Mouse (Mus musculus) midbrain, embryonic 11.5 days (tissue): Measurements from ENCODE around the gene Foxi2. TPM values are rescaled to one million over a fixed set of nuclear protein-coding genes. Genes with fewer than 3 reads are reported as not detected.

Source experiments
- ATAC-seq: fragments of 200-750 bp; cut with Nextera tagmentation; 2 replicates; pipeline ENCODE4 v1.8.0; 2017; ENCODE audit warnings: moderate TSS enrichment, moderate library complexity; ENCODE audit not compliant: low FRiP score
- DNase-seq: peaks from one replicate; pipeline ENCODE4 v3.0.0; 2015; ENCODE audit warnings: low spot score; ENCODE audit errors: missing footprints
- H3K27ac ChIP-seq: fragments of 300-500 bp; sonication (generic); 2 replicates; pipeline ENCODE4 v1.5.1; 2014; ENCODE audit warnings: low read depth, low read length
- H3K27me3 ChIP-seq: fragments of 300-500 bp; sonication (generic); 2 replicates; pipeline ENCODE4 v1.6.1; 2014; ENCODE audit warnings: mild to moderate bottlenecking, low read length, moderate library complexity, mixed read lengths; ENCODE audit not compliant: control insufficient read depth, insufficient read depth
- H3K36me3 ChIP-seq: fragments of 300-500 bp; sonication (generic); 2 replicates; pipeline ENCODE4 v1.6.1; 2014; ENCODE audit warnings: mild to moderate bottlenecking, low read length, moderate library complexity, mixed read lengths; ENCODE audit not compliant: control insufficient read depth, insufficient read depth
- H3K4me1 ChIP-seq: fragments of 300-500 bp; sonication (generic); 2 replicates; pipeline ENCODE4 v1.6.1; 2014; ENCODE audit warnings: low read length; ENCODE audit not compliant: control insufficient read depth, insufficient read depth
- H3K4me2 ChIP-seq: fragments of 300-500 bp; sonication (generic); 2 replicates; pipeline ENCODE4 v1.6.1; 2014; ENCODE audit warnings: mild to moderate bottlenecking, moderate library complexity
- H3K4me3 ChIP-seq: fragments of 300-500 bp; sonication (generic); 2 replicates; pipeline ENCODE4 v1.5.1; 2014; ENCODE audit warnings: low read depth, low read length
- H3K9ac ChIP-seq: fragments of 300-500 bp; sonication (generic); 2 replicates; pipeline ENCODE4 v1.6.1; 2014; ENCODE audit warnings: low read length
- H3K9me3 ChIP-seq: fragments of 300-500 bp; sonication (generic); 2 replicates; pipeline ENCODE4 v1.6.1; 2016; ENCODE audit warnings: low read length; ENCODE audit not compliant: control insufficient read depth
- WGBS: fragments of 180-500 bp; shearing (Covaris S2); extraction: QIAGEN DNeasy Blood & Tissue Kit; methylation state at CpG from one replicate; pipeline ENCODE4 v1.1.7; 2014; 5-methylcytosine and 5-hydroxymethylcytosine counted together
- polyA plus RNA-seq: library from polyadenylated mRNA; unstranded; fragments of >200 nt; fragmentation: Nextera tagmentation; extraction: Ambion mirVana; gene quantifications from 2 replicates; pipeline ENCODE4 v1.2.1, GENCODE M21; 2014

The Foxi2 gene
- 0.57 and 0.63 TPM in 2 replicates for polyA plus RNA-seq

DNA sequence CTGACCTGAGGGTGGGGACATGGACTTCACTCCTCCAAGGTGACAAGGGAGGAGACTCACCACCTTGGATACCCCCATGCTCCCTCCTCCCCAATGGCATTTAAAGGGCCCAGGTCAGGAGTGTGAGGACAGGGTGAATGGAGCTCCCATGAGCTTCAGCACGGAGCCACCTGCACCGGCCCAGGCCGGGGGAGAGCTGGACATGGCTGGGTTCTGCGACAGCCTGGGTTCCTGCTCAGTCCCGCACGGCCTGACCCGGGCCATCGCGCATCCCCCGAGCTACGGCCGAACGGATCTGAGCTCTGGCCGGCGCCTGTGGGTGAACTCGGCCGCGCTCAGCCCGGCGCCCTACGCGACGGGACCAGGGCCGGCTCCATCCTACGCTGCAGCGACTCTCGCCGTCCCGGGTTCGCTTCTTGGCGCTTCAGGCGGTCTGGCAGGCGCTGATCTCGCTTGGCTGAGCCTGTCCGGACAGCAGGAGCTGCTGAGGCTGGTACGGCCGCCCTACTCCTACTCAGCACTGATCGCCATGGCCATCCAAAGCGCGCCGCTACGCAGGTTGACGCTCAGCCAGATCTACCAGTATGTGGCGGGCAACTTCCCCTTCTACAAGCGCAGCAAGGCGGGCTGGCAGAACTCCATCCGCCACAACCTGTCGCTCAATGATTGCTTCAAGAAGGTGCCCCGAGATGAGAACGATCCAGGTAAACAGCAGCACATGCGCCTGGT, at the start of gene Foxi2:
Foxi2 (plus strand) TSS at position 72 of the 729 bp plus-strand sequence.
- 5% methylated on average over 51 of the region's 51 CpGs for WGBS
- H3K4me3 ChIP-seq = peak within 1 kb of the TSS; percentile 25
- H3K27ac ChIP-seq = no peak within 1 kb of the TSS
- ATAC-seq = peak; percentile 44; the same call in 1 of the 2 replicates
- no peaks in the 10 kb centered on the region for H3K4me1 ChIP-seq
- DNase-seq = peak; percentile 91
- no peaks in the 10 kb centered on the region for H3K9me3 ChIP-seq
- H3K9ac ChIP-seq = no peak within 1 kb of the TSS
- peak within 1 kb of the TSS; percentile 48 for H3K4me2 ChIP-seq
- peaks cover 38% of the 10 kb centered on the region for H3K27me3 ChIP-seq
- no peaks in the 10 kb centered on the region for H3K36me3 ChIP-seq

DNA sequence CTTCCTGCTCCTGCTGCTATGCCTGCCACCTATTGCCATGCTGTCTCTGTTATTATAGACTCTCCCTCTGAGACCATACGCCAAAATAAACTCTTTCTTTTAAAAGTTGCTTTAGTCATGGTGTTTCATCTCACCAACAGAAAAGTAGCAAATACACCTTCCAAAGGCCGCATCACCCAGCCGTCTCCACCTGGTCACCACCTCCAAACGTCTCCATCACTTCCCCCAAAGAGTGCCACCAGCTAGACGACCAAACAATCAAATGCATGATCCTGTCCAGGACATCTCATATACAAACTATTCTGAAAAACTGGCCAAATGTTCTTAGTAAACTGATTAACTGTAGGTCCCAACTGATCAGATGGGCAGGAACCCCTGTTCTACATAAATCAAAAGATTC, 45.5 kb upstream of the Foxi2 start:
- H3K27ac ChIP-seq = no peak overlapping the region
- no peak overlapping the region for H3K4me3 ChIP-seq
- DNase-seq (no peak), ATAC-seq (no peak)
- 94% methylated on average over 5 of the region's 5 CpGs for WGBS
- H3K36me3 ChIP-seq = no peaks in the 10 kb centered on the region
- no peaks in the 10 kb centered on the region for H3K4me1 ChIP-seq
- H3K27me3 ChIP-seq = no peaks in the 10 kb centered on the region
- H3K4me2 ChIP-seq = no peak overlapping the region
- H3K9me3 ChIP-seq = no peaks in the 10 kb centered on the region
- H3K9ac ChIP-seq = no peak overlapping the region

DNA sequence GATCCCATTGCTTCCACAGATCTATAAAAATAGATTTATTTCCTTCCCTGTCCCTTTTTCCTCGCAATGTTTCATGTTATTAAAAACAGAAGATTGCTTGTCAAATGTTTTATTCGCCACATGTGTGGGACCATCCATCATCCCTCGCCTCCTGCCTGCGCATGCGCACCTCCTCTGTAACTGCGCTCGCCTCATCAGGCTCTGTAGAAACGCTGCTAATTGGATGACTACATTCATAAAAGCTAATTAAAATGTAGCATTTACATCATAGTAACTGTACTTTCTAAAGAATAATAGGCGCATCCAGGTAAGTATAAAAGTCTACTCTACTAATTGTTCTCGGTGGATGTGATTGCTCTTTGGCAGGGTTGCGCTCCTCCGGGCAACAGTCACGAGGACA, 34.1 kb upstream of the Foxi2 start:
- H3K27me3 ChIP-seq = no peaks in the 10 kb centered on the region
- H3K36me3 ChIP-seq = no peaks in the 10 kb centered on the region
- H3K9ac ChIP-seq = no peak overlapping the region
- DNase-seq = no peak
- H3K9me3 ChIP-seq = no peaks in the 10 kb centered on the region
- H3K4me3 ChIP-seq = no peak overlapping the region
- no peak overlapping the region for H3K4me2 ChIP-seq
- 89% methylated on average over 13 of the region's 13 CpGs for WGBS
- no peak overlapping the region for H3K27ac ChIP-seq
- H3K4me1 ChIP-seq = no peaks in the 10 kb centered on the region
- no peak for ATAC-seq

DNA sequence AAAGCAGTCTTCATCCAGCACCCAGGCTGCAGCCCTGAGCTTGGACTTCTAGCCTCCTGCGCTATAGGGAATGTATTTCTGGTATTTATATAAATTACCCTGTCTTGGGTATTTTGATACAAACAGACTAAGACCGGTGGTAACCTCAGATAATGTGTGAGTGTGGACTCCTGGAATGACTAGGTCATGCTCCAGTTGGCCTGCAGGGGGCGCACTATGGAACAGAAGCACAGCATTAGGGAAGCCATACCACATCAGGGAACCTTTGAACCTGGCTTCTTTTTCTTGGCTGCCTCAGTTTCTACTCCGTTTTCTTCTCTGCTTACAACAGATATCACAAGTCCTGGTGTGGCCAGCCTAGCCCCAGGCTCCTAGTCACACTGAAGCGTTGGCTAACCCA, 33.2 kb upstream of the Foxi2 start:
- WGBS = 63% methylated on average over 5 of the region's 5 CpGs
- Histone ChIP-seq H3K9me3 (no peaks in the 10 kb centered on the region), H3K9ac (no peak overlapping the region), H3K4me1 (no peaks in the 10 kb centered on the region), H3K27ac (no peak overlapping the region), H3K4me2 (no peak overlapping the region), H3K27me3 (no peaks in the 10 kb centered on the region), H3K36me3 (no peaks in the 10 kb centered on the region), H3K4me3 (no peak overlapping the region)
- peak; percentile 89 for DNase-seq
- no peak for ATAC-seq

DNA sequence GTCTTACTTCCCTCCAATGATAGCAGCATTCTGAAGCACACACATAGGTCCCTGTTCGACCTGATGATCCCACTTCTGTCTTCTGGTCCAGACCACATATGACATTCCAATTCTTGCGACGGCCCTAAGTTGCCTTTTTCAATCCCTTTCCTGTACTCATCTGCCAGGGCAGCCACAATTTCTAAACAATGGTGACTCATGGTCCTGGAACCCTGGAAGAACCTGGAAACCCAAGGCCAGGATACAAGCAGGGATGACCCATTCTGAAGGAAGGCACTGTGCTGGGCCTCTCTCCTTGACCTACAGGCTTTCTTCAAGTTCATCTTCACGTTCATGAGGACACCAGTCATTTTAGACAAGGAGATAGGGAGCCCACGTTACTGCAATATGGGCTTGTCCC, 31.8 kb upstream of the Foxi2 start:
- ATAC-seq (no peak), DNase-seq (no peak)
- no peak overlapping the region for H3K9ac ChIP-seq
- no peak overlapping the region for H3K4me3 ChIP-seq
- no peaks in the 10 kb centered on the region for H3K9me3 ChIP-seq
- H3K4me1 ChIP-seq = no peaks in the 10 kb centered on the region
- no peaks in the 10 kb centered on the region for H3K36me3 ChIP-seq
- H3K27me3 ChIP-seq = no peaks in the 10 kb centered on the region
- H3K27ac ChIP-seq = no peak overlapping the region
- no peak overlapping the region for H3K4me2 ChIP-seq
- whole genome bisulfite sequencing = 87% methylated on average over 5 of the region's 5 CpGs

DNA sequence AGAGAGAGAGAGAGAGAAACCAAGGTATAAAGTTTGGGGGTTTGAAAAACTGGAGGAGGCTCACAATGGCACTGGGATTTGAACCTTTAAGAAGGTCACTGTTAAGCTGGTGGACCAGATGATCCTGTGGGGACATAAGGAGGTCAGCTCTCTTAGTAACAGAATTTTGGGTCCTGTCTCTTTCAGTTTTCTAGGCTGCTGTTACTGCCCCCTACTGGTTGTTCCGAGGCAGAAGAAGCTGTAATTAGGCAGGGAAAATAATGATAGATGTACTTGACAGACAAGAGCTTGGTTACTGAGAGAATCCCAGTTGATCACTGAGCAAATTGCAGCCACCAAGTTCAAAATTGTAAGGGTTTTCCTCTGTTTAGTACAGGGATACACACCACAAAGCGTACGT, 21.1 kb upstream of the Foxi2 start:
- no peak overlapping the region for H3K4me2 ChIP-seq
- H3K4me1 ChIP-seq = 0 out of 2 replicates have a peak, but pooled peaks cover 2% of the 10 kb centered on the region
- H3K36me3 ChIP-seq = no peaks in the 10 kb centered on the region
- no peak for ATAC-seq
- no peak for DNase-seq
- WGBS = 70% methylated on average over 3 of the region's 3 CpGs
- no peak overlapping the region for H3K9ac ChIP-seq
- no peak overlapping the region for H3K27ac ChIP-seq
- peaks cover 21% of the 10 kb centered on the region for H3K27me3 ChIP-seq
- no peak overlapping the region for H3K4me3 ChIP-seq
- no peaks in the 10 kb centered on the region for H3K9me3 ChIP-seq

DNA sequence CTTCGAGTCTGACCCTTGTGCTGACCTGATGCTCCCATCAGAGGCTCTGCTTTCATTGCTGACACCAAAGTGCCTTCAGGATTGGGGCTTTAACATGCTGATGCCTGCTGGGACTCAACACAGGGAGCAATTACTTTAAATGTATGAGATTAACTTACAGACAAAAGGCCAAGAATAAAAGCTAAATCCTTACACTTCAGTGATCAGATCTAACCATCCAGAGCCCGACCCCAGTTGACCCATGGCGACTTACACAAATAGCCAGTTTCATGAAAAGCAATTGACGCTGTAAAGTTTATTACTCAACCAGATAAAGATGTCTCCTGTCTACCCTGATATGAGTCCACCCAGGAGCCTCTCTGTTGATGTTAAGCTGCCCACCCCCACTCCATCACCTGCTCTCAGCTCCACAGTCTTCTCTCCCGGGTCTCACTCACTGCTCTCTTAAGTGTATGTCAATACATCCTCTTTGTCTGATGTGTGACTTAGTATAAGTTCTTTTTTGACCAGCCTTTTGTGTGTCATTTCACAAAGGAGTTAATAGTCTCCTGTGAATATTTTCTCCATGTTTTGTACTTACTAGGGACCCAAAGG, 17.1 kb upstream of the Foxi2 start:
- Histone ChIP-seq H3K9me3 (no peaks in the 10 kb centered on the region), H3K4me3 (no peak overlapping the region), H3K27me3 (peaks cover 38% of the 10 kb centered on the region), H3K4me2 (no peak overlapping the region), H3K36me3 (no peaks in the 10 kb centered on the region), H3K27ac (no peak overlapping the region), H3K4me1 (0 out of 2 replicates have a peak, but pooled peaks cover 2% of the 10 kb centered on the region), H3K9ac (no peak overlapping the region)
- WGBS = 6% methylated on average over 5 of the region's 5 CpGs
- ATAC-seq (peak; percentile 75), DNase-seq (peak; percentile 94)

DNA sequence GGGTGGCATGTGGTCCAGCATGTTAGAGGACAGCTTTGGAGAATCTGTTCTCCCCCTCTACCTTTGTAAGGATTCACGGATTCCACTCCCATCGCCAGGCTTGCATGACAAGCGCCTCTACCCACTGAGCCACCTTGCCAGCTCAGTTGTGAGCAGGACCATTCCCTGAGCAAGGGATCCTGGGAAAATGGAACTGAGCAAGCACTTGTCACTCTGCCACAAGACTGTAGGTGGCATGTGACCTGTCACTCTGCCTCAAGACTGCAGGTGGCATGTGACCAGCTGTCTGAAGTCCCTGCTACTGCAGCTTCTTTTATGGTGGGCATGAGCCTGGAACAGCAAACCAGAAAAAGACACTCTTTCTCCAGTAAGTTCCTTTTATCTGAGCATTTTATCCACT, 15.7 kb upstream of the Foxi2 start:
- Histone ChIP-seq H3K27me3 (peaks cover 35% of the 10 kb centered on the region), H3K9me3 (no peaks in the 10 kb centered on the region), H3K9ac (no peak overlapping the region), H3K4me1 (0 out of 2 replicates have a peak, but pooled peaks cover 2% of the 10 kb centered on the region), H3K4me3 (no peak overlapping the region), H3K4me2 (no peak overlapping the region), H3K27ac (no peak overlapping the region), H3K36me3 (no peaks in the 10 kb centered on the region)
- no peak for DNase-seq
- 90% methylated on average over 3 of the region's 3 CpGs for WGBS
- no peak for ATAC-seq

DNA sequence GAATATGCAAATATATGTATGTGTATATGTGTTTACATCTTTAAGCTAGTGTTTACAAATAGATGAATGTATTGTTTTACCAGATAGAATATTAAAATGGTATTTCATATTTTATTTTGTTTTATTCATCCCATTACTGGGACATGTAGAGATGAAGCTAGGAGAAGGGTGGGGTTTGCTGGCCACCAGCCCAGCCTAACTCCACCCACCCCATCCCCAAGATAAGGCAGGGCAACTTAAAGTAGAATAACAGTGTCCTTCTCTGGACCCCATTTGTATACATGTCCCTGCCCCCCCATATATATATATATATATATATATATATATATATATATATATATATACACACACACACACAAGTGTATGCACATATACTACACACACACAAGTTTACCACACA, 14.9 kb upstream of the Foxi2 start:
- Histone ChIP-seq H3K9me3 (no peaks in the 10 kb centered on the region), H3K27ac (no peak overlapping the region), H3K36me3 (no peaks in the 10 kb centered on the region), H3K4me2 (no peak overlapping the region), H3K9ac (no peak overlapping the region), H3K4me3 (no peak overlapping the region), H3K4me1 (0 out of 2 replicates have a peak, but pooled peaks cover 2% of the 10 kb centered on the region), H3K27me3 (peaks cover 28% of the 10 kb centered on the region)
- no peak for DNase-seq
- no peak for ATAC-seq
